In genomic region chr9:120830526-120830925, GRCm38 (mm10) we compare ENCODE assay signal across 8 mouse cellular contexts.
DNase-seq lines count a peak whose midpoint lies in the region; ATAC-seq and TF ChIP-seq lines count a peak whose summit lies in the region.

No protein-coding gene starts in this region.

- no peak overlapping the region for H3K9ac ChIP-seq in hindbrain, embryonic 14.5 days
- no peak overlapping the region for H3K9ac ChIP-seq in hindbrain, embryonic 13.5 days
- no peak overlapping the region for H3K9ac ChIP-seq in heart, postnatal 0 days (replicated peaks; ENCODE audit: low read depth, low read length)

- peak; percentile 59 for DNase-seq in hindbrain, embryonic 14.5 days (ENCODE audit: low spot score)
- DNase-seq in 416B (ENCODE audit: low read depth) = peak; percentile 86
- peak; percentile 87 for DNase-seq in cerebellum, adult 11 months
- DNase-seq in heart, postnatal 0 days (ENCODE audit: low spot score) = peak; percentile 14
- no peak for DNase-seq in left cerebral cortex, adult 8-10 months (ENCODE audit: low spot score in 2 of 2)
- DNase-seq in ovary, adult 18-20 months (ENCODE audit: low spot score) = no peak

- TF ChIP-seq EP300 in heart, postnatal 0 days (IDR thresholded peaks at IDR 0.05; ENCODE audit: low read depth) = no peak

- H3ac ChIP-seq in myocyte (ENCODE audit: control insufficient read depth, insufficient read length) = no peak overlapping the region

- TF ChIP-seq CTCF in heart, postnatal 0 days (IDR thresholded peaks at IDR 0.05; ENCODE audit: low read depth) = no peak

- no peak overlapping the region for H3K4me2 ChIP-seq in hindbrain, embryonic 14.5 days (replicated peaks)
- no peak overlapping the region for H3K4me2 ChIP-seq in hindbrain, embryonic 13.5 days
- H3K4me2 ChIP-seq in heart, postnatal 0 days (ENCODE audit: low read depth, low read length) = no peak overlapping the region
- peak overlapping the region; percentile 69 for H3K4me2 ChIP-seq in myocyte (ENCODE audit: low read depth)

- H3K4me3 ChIP-seq in hindbrain, embryonic 14.5 days (replicated peaks; ENCODE audit: low read length) = no peak overlapping the region
- H3K4me3 ChIP-seq in hindbrain, embryonic 13.5 days = no peak overlapping the region
- H3K4me3 ChIP-seq in heart, postnatal 0 days (ENCODE audit: low read depth, low read length) = no peak overlapping the region
- H3K4me3 ChIP-seq in myocyte = no peak overlapping the region

- no peak for TF ChIP-seq POLR2A in myocyte (IDR thresholded peaks at IDR 0.05; ENCODE audit: insufficient read length, low read depth)

- ATAC-seq in hindbrain, embryonic 14.5 days (ENCODE audit: low FRiP score) = no peak
- no peak for ATAC-seq in hindbrain, embryonic 13.5 days (ENCODE audit: low FRiP score)
- ATAC-seq in heart, postnatal 0 days (ENCODE audit: insufficient read depth, low read depth) = no peak

- no peaks in the 10 kb centered on the region for H3K79me2 ChIP-seq in myocyte (ENCODE audit: control insufficient read depth, insufficient read depth)

- H3K27ac ChIP-seq in hindbrain, embryonic 14.5 days = no peak overlapping the region
- no peak overlapping the region for H3K27ac ChIP-seq in hindbrain, embryonic 13.5 days
- H3K27ac ChIP-seq in heart, postnatal 0 days (ENCODE audit: low read depth) = no peak overlapping the region

- WGBS in hindbrain, embryonic 14.5 days = 58% methylated on average over 5 of the region's 5 CpGs
- WGBS in hindbrain, embryonic 13.5 days = 59% methylated on average over 5 of the region's 5 CpGs
- 32% methylated on average over 5 of the region's 5 CpGs for WGBS in heart, postnatal 0 days

- no peaks in the 10 kb centered on the region for H3K36me3 ChIP-seq in hindbrain, embryonic 14.5 days (replicated peaks; ENCODE audit: control insufficient read depth, insufficient read depth)
- no peaks in the 10 kb centered on the region for H3K36me3 ChIP-seq in hindbrain, embryonic 13.5 days
- H3K36me3 ChIP-seq in heart, postnatal 0 days (replicated peaks; ENCODE audit: control insufficient read depth, insufficient read depth, low read length) = no peaks in the 10 kb centered on the region
- no peaks in the 10 kb centered on the region for H3K36me3 ChIP-seq in myocyte (ENCODE audit: control insufficient read depth, insufficient read depth)

- H3K4me1 ChIP-seq in hindbrain, embryonic 14.5 days (replicated peaks; ENCODE audit: control insufficient read depth, insufficient read depth, low read length) = no peaks in the 10 kb centered on the region; the same call in 1 of the 2 replicates
- peaks cover 5% of the 10 kb centered on the region; the same call in 1 of the 2 replicates for H3K4me1 ChIP-seq in hindbrain, embryonic 13.5 days (replicated peaks)
- 0 out of 2 replicates have a peak, but pooled peaks cover 4% of the 10 kb centered on the region for H3K4me1 ChIP-seq in heart, postnatal 0 days (ENCODE audit: control insufficient read depth, insufficient read depth)

- H3K9me3 ChIP-seq in hindbrain, embryonic 14.5 days (ENCODE audit: control insufficient read depth, low read length) = no peaks in the 10 kb centered on the region
- no peaks in the 10 kb centered on the region for H3K9me3 ChIP-seq in hindbrain, embryonic 13.5 days
- H3K9me3 ChIP-seq in heart, postnatal 0 days (replicated peaks; ENCODE audit: control insufficient read depth, low read length) = no peaks in the 10 kb centered on the region

- H3K27me3 ChIP-seq in hindbrain, embryonic 14.5 days (ENCODE audit: control insufficient read depth, insufficient read depth, low read length) = no peaks in the 10 kb centered on the region
- no peaks in the 10 kb centered on the region for H3K27me3 ChIP-seq in hindbrain, embryonic 13.5 days
- H3K27me3 ChIP-seq in heart, postnatal 0 days (ENCODE audit: control insufficient read depth, insufficient read depth, low read length) = no peaks in the 10 kb centered on the region
- H3K27me3 ChIP-seq in myocyte (ENCODE audit: control insufficient read depth, insufficient read depth, insufficient read length) = no peaks in the 10 kb centered on the region

TF ChIP-seq in myocyte, 11 proteins besides CTCF, POLR2A, EP300 and RAD21:
- TF ChIP-seq TCF12 (IDR thresholded peaks at IDR 0.05; ENCODE audit: insufficient read depth, poor library complexity, severe bottlenecking) (peak; percentile 91), MYOD1 (IDR thresholded peaks at IDR 0.05; ENCODE audit: control insufficient read depth in 1 of 3, insufficient read length in 2 of 3, low read depth in 2 of 3) (peak; percentile 91 to 99 (median 97)), TCF3 (IDR thresholded peaks at IDR 0.05; ENCODE audit: insufficient read length, low read depth) (peak; percentile 47), CEBPB (IDR thresholded peaks at IDR 0.05; ENCODE audit: insufficient read depth, poor library complexity, severe bottlenecking) (no peak), MYOG (IDR thresholded peaks at IDR 0.05; ENCODE audit: control insufficient read depth in 1 of 3, insufficient read depth in 1 of 3, insufficient read length in 2 of 3, low read depth in 2 of 3) (peak; percentile 75 to 94 (median 94)), E2F4 (IDR thresholded peaks at IDR 0.05; ENCODE audit: insufficient read depth) (no peak), SRF (IDR thresholded peaks at IDR 0.05; ENCODE audit: control insufficient read depth, insufficient read length, low read depth) (no peak), POLR2AphosphoS2 (IDR thresholded peaks at IDR 0.05; ENCODE audit: insufficient read length, low read depth) (no peak), REST (IDR thresholded peaks at IDR 0.05; ENCODE audit: insufficient read depth, insufficient read length) (no peak), MAX (IDR thresholded peaks at IDR 0.05; ENCODE audit: low read depth) (no peak), USF1 (IDR thresholded peaks at IDR 0.05; ENCODE audit: low read depth) (peak; percentile 34)

Comparison
In these comparisons a context has a peak if more than half of its experiments do, and no peak if none do; other contexts are left out.
1. DNase-seq: peak in hindbrain, embryonic 14.5 days (single experiment), 416B (single experiment), cerebellum, adult 11 months (single experiment) and heart, postnatal 0 days (single experiment); none in left cerebral cortex, adult 8-10 months (0 of 2) and ovary, adult 18-20 months (single experiment).